Mouse (Mus musculus): Measurements from ENCODE around the gene Smim20.

Gene Smim20

DNA sequence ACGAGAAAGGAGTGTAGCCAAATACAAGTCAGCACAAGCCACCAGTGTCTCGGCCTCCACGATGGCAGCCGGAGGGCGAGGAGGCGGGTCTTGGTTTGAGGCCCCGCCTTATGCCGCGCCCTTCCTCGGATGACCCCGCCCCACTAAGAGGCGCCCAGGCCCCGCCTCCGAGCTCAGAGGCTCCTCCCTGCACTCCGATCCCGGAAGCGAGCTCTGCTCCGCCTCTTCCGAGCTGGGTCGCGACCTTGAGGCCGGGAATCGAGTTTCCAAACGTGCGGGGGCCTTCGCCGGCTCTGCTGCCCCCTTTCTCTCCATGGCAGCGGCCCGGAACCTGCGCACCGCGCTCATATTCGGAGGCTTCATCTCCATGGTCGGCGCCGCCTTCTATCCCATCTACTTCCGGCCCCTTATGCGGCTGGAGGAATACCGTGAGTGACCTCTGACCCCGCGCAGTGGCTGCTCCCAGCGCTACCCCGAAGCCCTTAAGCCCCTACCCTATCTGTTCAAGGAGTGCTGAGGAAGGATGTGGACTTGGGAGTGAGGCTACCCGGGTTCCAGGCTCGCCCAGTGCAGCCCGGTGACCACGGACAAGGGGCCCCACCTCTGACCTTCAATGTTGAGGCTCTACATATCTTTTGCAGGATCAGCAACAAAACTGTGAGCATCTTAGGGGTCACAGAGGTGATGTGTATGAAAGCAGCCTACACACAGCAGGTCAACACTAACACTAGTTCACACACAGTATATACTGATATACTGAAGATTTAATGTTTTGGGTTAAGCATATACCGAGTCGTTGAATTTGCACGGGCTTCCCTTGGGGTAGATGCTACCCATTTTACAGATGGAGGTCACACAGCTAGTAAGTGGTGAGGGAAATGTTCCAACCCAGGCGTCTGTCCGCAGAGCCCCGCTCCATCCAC is at the start of gene Smim20:
Smim20 (plus strand) TSS at position 153 of the 923 bp plus-strand sequence.
- DNase-seq (ENCODE audit: low spot score in 2 of 2): peak; percentile 60 to 76

DNA sequence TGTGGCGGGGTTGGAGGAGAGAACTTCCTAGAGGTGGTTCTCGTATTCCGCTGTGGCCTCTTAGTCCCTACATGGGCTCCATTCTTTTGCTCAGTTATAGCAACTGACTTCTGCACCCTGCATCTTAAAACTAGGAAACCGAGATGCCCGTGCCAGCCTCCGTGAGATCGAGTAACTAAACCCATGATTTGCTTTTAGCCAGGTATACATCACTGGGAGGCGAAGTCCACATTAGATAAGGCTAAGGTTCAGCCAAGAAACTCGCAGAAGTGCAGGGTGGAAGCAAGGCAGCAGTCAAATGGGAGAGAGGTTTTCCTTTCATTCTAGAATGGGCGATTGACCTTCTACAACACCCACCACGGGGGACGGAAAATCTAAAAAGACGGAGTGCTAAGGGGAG is 41.4 kb upstream of the Smim20 start:
- no peak for DNase-seq (ENCODE audit: low spot score in 2 of 2)

DNA sequence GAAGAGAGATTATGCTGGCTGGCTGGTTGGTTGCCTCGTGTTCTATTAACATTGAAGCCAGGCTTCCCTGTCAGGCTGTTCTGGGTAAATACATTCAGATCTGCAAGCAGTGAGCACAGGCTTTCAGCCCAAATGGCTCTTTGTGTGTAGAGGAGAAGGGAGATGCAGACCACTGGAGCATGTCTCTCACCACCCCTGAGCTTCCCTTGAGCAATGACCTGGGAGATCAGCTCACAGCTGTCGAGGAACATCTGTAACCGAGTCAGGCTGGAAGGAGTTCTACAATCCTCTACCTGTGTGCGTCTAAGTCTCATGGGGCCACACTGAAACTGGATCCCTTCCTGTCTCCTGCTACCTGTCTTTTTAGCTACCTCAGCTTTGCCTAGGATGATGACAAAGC is 36.3 kb upstream of the Smim20 start:
- no peak for DNase-seq (ENCODE audit: low spot score in 2 of 2)

DNA sequence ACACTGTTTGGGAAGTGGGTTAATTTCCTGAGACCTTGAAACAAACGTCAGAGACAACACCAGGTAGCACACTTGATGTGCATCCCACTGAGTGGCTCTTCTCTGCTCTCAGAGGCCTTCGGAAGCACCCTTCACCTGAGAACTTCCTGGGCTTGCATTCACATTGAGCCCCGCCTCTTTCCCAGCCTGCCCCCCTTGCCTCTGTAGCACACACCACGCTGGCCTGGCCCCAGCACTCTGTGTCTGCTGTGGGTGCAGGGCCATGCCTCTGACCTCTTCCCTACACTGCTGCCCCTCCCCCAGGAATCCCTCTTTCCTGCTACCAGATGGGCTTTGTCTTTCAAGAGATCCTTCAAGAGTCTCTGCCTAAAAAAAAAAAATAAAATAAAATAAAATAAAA is 31.3 kb upstream of the Smim20 start:
- DNase-seq (ENCODE audit: low spot score in 2 of 2): no peak

DNA sequence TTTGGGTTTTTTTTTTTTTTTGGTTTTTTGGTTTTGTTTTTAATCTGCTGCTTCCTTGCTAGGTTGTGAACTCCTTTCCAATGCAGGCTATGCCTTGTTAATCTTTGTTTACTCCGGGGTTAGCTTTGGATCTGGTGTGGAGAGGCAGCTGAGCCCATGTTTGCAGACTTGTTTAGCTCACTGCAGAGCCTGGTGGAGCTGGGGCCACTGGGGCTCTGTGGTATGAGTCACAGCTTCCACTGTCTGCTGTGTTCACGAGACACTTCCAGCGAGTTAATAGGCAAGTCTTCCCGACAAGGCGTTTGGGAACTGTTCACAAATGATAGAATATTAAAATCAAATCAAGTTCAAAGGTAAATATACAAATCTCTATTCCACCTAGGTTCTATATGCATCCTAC is 30.7 kb upstream of the Smim20 start:
- DNase-seq (ENCODE audit: low spot score in 2 of 2): no peak

DNA sequence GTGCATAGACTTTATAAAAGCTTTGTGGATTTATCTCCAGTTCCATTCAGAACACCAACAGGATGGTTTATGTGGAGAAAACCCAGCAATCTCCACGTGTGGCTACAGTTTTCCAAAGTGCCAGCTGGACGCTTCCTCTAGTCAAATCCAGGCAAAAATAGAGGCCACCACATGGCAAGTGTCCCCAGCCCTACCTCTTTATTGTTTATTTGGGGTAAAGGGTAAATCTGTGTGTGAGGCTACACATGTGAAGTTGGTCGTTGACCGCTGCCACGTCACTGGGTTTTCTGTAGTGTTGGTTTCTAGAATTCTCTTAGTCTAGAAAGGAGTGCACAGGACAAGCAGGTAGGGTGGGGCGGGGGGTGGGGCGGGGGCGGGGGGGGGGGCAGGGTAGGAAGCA is 30.1 kb upstream of the Smim20 start:
- no peak for DNase-seq (ENCODE audit: low spot score in 2 of 2)

DNA sequence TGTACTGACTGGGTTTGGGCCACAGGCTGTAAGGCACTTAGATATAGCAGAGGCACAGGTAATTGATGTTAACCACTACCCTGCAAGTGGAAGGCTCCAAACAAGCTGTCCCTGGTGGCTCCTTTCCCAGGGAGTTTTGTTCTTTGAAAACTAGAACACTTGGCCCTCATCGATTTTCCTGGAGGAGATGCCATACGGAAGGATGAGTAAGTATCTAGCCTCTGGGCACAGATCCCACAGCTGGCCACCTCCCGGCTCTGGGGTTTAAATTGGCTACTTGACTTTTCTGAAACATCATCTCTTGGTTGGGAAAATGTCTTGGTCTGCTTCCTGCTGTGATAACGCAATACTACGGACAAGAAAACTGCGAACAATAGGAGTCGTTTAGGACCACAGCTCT is 28.1 kb upstream of the Smim20 start:
- DNase-seq (ENCODE audit: low spot score in 2 of 2): no peak

DNA sequence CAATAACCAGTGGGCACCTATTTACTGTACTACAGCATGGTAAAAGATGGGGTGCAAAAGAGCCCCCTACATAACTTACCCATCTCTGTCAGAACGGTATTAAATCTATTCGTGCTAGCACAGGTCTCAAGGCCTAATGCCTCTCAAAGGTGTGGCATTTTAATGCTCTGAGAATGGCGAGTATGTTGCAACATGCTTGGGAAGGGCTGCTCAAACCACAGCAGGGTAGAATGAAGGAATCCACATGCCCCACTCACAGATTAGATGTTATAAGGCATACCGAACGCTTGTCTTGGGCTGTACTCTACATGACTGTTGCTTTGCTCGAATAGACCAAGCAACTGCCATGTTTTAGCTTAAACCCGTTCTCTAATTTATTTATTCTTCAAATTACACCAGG is 27.7 kb upstream of the Smim20 start:
- no peak for DNase-seq (ENCODE audit: low spot score in 2 of 2)

DNA sequence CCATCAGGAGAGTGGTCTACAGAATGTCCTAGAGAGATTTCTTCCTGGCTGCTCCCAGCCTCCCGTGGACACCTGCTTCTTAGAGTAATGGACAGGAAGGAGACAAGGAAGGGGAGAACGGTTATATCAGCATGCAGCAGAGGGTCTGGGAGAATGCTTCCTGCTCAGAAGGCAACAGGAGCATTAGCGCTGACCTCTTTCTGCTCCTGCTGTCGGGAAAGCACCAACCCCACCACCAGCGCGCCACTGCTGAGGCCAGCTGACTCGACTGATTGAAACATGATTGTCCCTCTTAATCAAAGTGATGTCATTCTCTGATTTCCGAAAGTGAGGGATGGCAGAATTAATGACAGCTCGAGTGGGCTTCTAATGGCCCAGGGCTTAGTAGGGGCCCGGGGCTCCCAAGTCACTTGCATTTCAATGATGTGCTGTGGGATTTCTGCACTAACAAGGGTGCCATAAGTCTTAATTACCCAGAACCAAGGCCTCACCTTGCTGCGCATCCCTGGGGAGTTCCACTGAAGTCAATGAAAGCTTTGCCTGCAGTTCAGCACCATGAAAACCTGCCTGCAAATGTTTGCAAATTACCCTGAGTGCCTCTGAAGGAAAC is 26.9 kb upstream of the Smim20 start:
- DNase-seq (ENCODE audit: low spot score in 2 of 2): no peak

DNA sequence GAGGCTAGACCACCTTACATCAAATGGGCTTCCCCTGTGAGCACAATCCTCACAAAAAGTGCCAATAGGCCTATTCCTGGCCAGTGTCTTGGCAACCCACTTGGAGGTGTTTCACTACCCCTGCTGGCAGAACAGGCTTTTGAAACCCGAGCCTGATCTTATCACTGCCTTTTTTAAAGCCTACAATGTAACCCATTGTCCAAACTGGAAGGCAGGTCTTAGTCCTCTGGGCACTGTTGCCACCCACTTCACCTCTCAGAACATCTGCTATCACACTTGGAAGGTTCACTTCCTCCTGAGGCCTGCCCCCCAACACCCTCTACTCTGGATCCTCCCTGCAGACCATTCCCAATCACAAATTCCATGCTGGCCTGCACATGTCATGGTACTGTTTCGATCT is 25.8 kb upstream of the Smim20 start:
- no peak for DNase-seq (ENCODE audit: low spot score in 2 of 2)

DNA sequence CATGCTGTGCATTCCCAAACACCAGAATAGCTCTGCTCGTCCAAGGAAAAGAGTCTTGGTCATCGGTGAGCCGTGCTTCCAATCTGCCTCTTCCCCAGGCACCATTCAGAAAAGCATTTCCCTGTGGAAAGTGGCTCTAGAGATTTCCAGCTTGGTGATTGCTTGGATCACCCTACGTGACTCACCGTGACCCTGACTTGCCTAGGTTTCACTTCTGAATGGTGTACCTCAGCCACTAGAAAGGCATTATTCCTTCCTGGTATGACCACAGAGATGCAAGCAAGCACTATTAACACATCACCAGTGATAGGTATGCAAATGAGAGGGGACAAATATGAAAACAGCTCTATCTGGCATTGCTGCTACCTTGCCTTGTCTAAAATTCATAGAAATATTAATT is 24.9 kb upstream of the Smim20 start:
- no peak for DNase-seq (ENCODE audit: low spot score in 2 of 2)

DNA sequence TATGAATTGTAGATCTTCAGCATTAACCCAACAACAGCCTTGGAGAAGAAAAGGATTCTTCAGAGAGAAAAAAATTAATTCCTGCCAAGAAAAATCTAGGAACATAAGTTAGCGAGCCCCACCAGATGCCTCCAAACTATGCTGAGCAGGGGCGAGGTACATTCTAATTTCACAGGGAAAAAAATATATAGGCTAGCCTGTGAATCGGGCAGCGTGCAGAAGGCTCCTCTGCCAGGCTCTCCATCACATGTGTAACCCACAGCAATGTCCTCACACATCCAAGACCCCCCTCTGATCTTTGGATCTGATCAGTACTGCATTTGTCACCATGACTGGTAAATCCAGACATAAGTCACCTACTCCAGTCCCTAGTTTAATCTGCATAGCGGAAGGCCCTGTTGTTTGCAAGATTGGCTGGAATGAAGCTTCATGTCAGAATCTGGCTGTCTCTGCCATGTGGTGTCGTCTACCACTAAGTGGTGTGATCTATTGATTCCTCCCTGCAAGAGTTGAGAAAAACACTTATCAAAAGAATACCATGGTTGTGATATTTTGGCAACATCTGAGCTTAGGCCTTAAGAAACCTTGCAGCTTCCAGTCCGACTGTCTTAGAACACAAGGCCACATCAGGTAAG is 23.9 kb upstream of the Smim20 start:
- DNase-seq (ENCODE audit: low spot score in 2 of 2): no peak

DNA sequence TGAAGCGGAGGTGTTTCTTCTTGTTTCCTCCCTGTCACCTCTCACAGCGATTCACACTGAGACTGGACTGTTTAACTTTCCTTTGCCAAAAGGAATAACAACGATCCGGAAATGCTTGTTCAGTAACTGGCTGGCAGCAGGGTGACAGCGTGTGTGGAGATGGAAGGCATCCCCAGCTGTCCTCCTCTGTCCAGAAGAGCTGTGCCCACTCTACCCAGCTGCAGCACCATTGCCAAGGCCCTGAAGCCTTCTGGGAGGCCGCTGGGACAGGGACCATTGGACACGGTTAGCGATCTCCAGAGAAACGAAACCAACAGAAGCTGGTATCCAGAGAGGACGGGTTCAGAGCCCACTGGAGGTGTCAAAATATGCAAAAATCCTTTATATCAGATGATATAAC is 22.9 kb upstream of the Smim20 start:
- no peak for DNase-seq (ENCODE audit: low spot score in 2 of 2)

DNA sequence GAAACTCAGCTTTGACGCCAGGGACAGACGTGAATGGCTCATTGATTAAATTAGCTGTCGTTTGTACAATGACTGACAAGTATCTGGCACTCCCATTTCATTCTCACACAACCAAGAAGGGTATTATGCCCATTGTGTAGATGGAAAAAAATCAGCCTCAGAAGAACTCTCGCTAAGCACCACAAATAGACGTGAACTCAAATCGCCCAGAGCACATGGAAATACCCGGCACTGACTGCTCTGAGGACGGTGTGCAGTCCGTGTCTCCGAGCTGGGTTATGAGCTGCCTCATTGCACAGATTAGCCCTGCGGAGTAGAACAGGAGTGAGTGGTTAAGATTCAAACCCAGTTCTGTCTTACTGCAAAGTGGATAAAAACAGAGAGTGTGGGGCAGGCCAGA is 18.4 kb upstream of the Smim20 start:
- DNase-seq (ENCODE audit: low spot score in 2 of 2): no peak

DNA sequence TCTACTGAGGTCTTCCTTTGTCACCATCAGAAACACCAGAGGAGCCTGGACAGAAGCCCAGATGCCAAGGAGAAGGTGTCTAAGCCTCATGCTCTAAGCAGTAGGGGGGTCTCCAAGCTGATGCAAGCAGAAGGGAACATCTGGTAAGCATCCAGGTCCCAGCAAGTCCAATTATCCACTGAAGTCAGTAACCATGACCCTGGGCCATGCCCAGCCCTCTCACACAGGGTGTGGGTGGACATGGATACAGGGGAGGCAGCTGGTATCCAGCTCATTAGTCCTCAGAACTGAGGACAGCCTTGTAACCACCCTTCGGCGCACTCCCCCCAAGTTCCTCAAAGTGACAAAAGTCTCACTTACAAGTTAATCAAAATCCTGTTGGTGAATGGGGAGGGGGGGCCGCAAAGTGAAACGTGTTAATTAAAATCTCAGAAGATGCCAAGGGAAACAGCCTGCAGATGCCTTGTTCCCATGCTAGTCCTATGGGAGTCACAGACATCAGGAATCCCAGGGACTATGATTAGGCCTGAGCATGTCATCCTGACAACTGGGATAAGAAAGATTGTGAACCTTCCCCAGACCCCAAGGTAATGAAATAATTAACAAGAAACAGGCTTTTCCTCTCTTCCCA is 17.3 kb upstream of the Smim20 start:
- DNase-seq (ENCODE audit: low spot score in 2 of 2): no peak

DNA sequence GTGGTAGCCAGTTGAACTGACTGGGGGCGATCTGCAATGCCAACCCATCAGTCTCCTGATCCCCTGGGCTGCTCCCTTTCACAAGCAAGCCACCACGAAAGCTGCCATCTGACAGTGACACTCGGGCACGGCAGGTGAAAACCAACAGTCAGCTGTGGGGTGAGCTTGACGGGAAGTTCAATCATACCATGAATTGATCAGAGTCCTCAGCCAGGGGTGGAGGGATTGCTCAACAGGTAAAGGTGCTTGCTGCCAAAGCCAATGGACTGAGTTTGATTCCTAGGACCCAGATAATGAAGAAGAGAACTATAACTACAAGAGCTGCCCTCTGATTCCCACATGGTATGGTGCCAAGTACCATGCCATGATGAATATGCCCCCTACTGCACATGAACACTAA is 12.7 kb upstream of the Smim20 start:
- no peak for DNase-seq (ENCODE audit: low spot score in 2 of 2)

DNA sequence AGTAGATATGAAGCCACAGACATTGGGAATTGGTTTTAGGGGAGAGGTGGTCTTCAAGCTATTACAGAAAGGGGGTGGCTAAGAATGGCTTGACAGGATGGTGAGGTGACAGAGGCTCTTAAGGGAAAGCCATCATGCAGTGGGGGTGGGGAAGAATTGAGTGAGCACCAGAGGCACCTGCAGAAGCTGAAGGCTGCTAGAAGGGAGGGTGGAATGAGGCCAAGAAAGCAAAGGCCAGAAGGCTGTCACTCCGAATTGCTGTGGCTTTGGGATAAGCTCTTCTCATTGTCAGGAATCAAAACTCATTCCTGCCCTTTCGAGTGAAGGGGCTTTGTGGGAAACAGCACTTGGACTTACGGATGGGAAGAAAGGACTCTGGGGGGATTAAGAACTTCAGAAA is 12.1 kb upstream of the Smim20 start:
- no peak for DNase-seq (ENCODE audit: low spot score in 2 of 2)

DNA sequence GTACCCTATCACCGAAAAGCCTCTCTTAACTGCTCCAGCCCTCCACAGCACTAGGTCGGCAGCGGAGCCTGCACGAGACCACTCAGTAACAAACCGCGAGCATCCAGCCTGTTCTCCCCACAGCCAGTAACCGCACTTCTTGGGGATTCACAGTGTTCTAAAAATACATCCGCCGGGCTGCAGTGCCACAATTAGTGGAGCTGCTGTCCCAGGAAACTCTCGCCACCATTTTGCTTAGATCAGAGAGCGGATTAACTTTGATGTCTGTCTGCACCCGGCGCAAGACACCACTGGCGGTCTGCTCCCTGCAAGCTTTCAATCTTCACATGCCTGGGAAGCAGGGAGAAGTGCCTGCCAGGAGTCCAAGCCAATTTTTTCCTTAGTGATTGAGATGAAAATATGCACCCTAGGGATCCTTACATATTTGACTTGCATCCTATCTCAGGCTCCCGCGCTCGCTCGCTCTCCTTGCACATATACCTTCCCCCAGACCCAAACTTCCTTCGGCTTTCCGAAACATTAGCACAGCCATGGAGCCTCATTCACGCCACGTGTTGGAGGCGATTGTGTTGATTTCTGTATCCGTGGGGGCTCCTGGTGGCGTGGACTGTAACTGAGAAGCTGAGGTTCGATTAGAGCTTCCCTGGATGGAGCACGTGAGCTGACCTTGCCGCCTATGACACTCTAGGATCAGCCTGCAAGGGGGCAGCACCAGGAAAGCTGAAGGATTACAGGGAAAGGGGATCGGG is 8.7 kb upstream of the Smim20 start:
- peak in 1 of 2 experiments; percentile 33 for DNase-seq (ENCODE audit: low spot score in 2 of 2)

DNA sequence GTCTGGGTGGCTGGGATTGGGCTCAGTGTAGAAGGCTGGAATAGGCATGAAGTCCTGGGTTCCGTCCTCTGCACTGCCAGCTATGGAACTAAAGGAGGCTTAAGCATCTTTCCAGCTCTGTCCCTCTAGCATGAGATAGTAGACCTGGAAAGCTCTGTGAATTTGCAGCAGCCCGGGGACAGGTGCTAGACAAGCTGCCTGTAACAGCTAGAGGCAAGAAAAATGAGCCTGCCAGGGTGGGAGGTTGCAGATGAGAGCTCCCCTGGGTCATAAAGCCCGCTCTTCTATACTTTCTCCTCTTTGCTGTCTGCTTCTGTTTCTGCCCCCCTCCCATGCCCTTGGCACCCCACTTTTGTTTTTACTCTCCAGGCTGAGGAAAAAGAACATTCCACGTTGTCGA is 7.0 kb upstream of the Smim20 start:
- no peak for DNase-seq (ENCODE audit: low spot score in 2 of 2)

DNA sequence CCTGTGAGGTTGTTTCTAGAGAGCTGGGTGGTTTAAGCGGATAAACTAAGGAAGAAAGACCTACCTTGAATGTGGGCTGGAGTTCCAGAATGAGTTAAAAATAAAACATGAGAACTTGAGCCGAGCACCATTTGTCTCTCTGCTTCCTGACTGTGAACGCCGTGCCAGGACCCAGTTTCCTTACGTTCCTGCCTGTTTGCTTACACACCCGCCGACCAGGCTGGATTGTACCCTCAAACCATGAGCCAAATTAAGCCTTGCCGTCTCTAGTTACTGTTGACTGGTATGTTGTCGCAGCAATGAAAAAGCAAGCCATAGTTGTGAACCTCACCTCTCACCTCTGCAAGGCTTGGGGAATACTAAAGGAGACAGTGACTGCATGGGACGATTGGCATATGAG is 4.9 kb upstream of the Smim20 start:
- DNase-seq (ENCODE audit: low spot score in 2 of 2): no peak

DNA sequence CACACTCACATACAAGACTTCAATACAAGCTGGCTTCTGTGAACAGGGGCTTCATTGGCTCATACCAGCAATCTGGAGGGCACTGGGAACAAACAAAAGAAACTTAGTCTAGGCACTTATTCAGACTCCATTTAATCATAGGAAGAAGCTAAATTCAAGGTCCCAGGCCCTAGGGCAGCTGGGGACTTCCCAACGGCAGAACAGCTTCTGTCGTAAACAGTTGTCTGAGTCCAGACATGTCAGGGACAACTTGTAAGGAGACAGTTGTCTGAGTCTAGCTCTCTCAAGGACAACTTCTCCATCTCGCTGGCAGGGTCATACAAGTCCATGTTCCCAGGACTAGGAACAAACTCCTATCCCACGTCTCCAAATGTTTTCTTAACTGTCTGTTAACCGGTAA is 2.8 kb upstream of the Smim20 start:
- no peak for DNase-seq (ENCODE audit: low spot score in 2 of 2)

DNA sequence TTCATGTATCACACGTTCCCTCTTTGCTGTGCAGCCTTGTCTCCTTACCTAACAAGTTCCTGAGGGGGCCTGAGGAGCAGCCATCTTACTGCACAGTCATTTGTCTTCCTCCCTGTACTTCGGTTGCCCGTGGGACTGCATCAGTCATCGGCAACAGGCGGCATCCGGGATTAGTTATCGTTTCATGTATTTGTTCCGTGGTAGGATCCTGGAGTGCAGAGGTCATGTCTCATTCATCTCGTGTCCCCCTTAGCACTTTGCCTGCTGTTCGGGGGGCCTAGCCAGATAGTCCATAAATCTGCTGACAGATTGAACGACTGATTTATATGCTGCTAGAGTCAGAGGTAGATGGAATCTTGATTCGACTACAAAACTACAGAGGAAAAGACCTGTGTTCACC is 1.1 kb upstream of the Smim20 start:
- DNase-seq (ENCODE audit: low spot score in 2 of 2): no peak

Measured in frontal cortex, postnatal 10 days (tissue).